Mouse (Mus musculus): ENCODE results near the gene Lgals1. TPM values are rescaled to one million over a fixed set of nuclear protein-coding genes. Genes with fewer than 3 reads are reported as not detected.

The Lgals1 gene
- polyA plus RNA-seq, 2 experiments: 447 to 675 TPM

DNA sequence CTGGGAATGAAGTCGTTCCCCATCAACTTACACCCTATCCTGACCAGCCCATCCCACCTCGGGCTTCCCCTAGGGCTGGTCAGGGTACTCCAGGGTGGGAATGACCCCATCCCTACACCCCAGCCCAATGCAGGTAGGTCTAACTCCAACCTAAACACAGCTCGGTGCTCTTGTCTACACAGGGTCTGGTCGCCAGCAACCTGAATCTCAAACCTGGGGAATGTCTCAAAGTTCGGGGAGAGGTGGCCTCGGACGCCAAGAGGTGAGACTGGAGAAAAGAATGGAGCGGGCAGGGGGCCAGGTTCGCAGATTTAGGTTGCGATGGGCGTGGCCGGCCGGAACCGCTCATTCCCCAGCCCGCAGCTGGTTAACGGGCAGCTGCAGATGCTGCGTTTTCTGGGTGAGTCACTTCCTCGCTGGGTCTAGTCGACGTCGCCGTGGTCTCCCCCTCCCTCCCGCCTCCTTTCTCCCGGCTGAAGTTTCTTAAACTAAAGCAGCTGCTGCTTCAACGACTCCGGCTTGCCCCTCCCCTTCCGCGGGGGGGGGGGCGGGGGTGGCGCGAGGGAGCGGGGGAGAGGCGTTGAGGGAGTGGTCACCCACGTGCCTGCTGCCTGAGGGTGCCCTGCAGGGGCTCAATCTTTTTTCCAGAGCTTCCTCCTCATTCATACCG, 1.4 kb downstream of the Lgals1 start:
- Histone ChIP-seq H3K4me2 (ENCODE audit: low read depth) (peak overlapping the region; percentile 75), H3K27ac (peak overlapping the region; percentile 10), H3K9me3 (ENCODE audit: control insufficient read depth, low read length) (no peaks in the 10 kb centered on the region), H3K4me1 (replicated peaks; ENCODE audit: control insufficient read depth in 2 of 2, insufficient read depth in 2 of 2, low read length in 1 of 2) (peaks cover 51 to 52% of the 10 kb centered on the region in 2 experiments), H3K27me3 (ENCODE audit: control insufficient read depth, insufficient read depth, low read length) (no peaks in the 10 kb centered on the region), H3K9ac (replicated peaks) (peak overlapping the region; percentile 49), H3K4me3 (ENCODE audit: insufficient read depth in 1 of 2, low read depth in 2 of 2, low read length in 2 of 2) (peak overlapping the region; percentile 66 to 77), H3K36me3 (replicated peaks; ENCODE audit: control insufficient read depth, insufficient read depth, low read depth) (no peaks in the 10 kb centered on the region; the same call in 1 of the 2 replicates)
- ATAC-seq (ENCODE audit: insufficient read depth) (peak; percentile 17; the same call in 1 of the 2 replicates), DNase-seq (ENCODE audit: low read depth in 3 of 3, low spot score in 3 of 3) (peak in 1 of 3 experiments; percentile 66)
- under 1% methylated on average over 29 of the region's 35 CpGs for WGBS (ENCODE audit: insufficient replicate concordance)
- TF ChIP-seq CTCF (IDR thresholded peaks at IDR 0.05; ENCODE audit: low read depth) (0 out of 2 replicates have a peak, but pooled peaks have one; percentile 3), EP300 (IDR thresholded peaks at IDR 0.05; ENCODE audit: low read depth) (no peak)

DNA sequence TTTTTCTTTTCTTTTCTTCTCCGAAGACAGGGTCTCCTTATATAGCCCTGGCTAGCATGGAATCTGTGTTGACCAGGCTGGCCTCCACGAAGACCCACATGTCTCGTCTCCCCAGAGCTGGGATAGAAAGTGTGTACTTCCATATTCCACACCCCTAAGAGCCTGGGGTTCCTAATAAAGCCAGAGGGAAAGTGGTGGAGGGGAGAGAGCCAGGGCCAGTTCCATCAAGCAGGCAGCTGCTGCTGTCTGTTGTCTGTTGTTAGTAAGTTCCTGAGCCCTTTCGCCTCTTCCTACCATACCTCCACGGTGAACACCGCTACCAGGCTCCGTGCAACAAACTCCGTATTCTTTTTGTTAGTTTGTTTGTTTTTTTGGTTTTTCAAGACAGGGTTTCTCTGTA, 2.0 kb downstream of the Lgals1 start:
- H3K4me3 ChIP-seq (ENCODE audit: insufficient read depth in 1 of 2, low read depth in 2 of 2, low read length in 2 of 2): no peak overlapping the region; a peak in 1 of 4 replicates
- no peaks in the 10 kb centered on the region for H3K27me3 ChIP-seq (ENCODE audit: control insufficient read depth, insufficient read depth, low read length)
- H3K9ac ChIP-seq (replicated peaks): peak overlapping the region; percentile 49
- H3K4me1 ChIP-seq (replicated peaks; ENCODE audit: control insufficient read depth in 2 of 2, insufficient read depth in 2 of 2, low read length in 1 of 2): peaks cover 46 to 48% of the 10 kb centered on the region in 2 experiments
- H3K36me3 ChIP-seq (replicated peaks; ENCODE audit: control insufficient read depth, insufficient read depth, low read depth): no peaks in the 10 kb centered on the region; the same call in 1 of the 2 replicates
- ATAC-seq (ENCODE audit: insufficient read depth): no peak
- TF ChIP-seq EP300 (IDR thresholded peaks at IDR 0.05; ENCODE audit: low read depth): no peak
- TF ChIP-seq CTCF (IDR thresholded peaks at IDR 0.05; ENCODE audit: low read depth): no peak
- peak overlapping the region; percentile 64 for H3K27ac ChIP-seq
- peak overlapping the region; percentile 75 for H3K4me2 ChIP-seq (ENCODE audit: low read depth)
- DNase-seq (ENCODE audit: low read depth in 3 of 3, low spot score in 3 of 3): no peak
- WGBS (ENCODE audit: insufficient replicate concordance): 45% methylated on average over 8 of the region's 8 CpGs
- H3K9me3 ChIP-seq (ENCODE audit: control insufficient read depth, low read length): no peaks in the 10 kb centered on the region

DNA sequence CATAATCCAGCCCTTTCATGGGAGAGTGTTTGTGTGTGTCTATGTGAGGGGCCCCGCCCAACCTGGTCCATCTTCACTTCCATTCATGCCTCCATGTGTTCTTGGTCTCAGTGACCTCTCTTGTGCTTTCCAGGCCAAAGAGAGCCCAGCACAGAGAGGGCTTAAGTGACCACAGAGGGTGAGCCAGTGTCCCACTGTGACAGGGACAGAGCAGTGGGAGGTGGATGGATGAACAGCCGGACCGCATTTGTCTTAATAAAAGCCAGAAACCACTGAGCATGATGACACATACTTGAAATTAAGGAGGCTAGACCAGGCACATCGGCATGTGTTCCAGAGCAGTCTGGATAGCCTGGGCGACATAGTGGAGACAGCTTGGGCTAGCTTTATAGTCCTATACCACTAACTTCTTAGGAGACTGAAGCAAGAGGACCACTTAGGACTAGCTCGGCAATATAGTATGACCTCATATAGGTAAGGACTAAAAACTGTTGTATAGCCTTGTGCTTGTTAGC, 3.7 kb downstream of the Lgals1 start:
- Histone ChIP-seq H3K4me1 (replicated peaks; ENCODE audit: control insufficient read depth in 2 of 2, insufficient read depth in 2 of 2, low read length in 1 of 2) (peaks cover 33 to 35% of the 10 kb centered on the region in 2 experiments), H3K27me3 (ENCODE audit: control insufficient read depth, insufficient read depth, low read length) (no peaks in the 10 kb centered on the region), H3K9me3 (ENCODE audit: control insufficient read depth, low read length) (no peaks in the 10 kb centered on the region), H3K27ac (no peak overlapping the region; the same call in 1 of the 2 replicates), H3K4me3 (ENCODE audit: insufficient read depth in 1 of 2, low read depth in 2 of 2, low read length in 2 of 2) (no peak overlapping the region), H3K9ac (replicated peaks) (no peak overlapping the region), H3K4me2 (ENCODE audit: low read depth) (no peak overlapping the region), H3K36me3 (replicated peaks; ENCODE audit: control insufficient read depth, insufficient read depth, low read depth) (no peaks in the 10 kb centered on the region; the same call in 1 of the 2 replicates)
- WGBS (ENCODE audit: insufficient replicate concordance): 80% methylated on average over 6 of the region's 6 CpGs
- ATAC-seq (ENCODE audit: insufficient read depth) (no peak), DNase-seq (ENCODE audit: low read depth in 3 of 3, low spot score in 3 of 3) (no peak)
- TF ChIP-seq CTCF (IDR thresholded peaks at IDR 0.05; ENCODE audit: low read depth) (no peak), EP300 (IDR thresholded peaks at IDR 0.05; ENCODE audit: low read depth) (no peak)

DNA sequence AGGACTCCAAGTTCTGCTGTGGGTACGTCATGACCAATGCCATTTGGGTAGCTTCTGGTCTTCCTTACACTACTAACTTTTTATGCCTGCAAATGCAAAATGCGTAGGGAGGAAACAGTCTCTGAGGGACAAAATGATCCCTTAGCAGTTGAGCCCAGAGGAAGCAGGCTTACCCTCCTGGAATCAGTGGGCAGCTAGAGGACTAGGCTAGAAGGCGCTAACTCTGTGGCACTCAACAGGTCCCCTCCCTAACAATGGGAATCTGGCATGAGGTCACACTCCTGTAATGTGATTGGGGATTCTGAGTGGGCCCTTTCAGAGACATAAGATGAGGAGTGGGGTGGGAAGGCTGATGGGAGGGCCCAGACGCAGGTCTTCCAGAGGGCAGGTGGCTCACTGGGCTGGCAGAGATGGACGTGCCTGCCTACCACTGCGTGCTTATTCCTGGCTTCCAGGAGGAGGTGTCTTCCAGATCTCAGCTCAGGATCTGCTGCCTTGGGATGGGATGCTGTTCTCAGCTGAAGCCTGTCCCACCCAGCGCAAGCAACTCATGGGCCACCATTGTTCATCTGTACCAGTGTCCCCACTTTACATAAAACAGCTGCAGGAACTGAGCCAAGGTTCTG, 4.4 kb downstream of the Lgals1 start:
- H3K9me3 ChIP-seq (ENCODE audit: control insufficient read depth, low read length): no peaks in the 10 kb centered on the region
- no peak for ATAC-seq (ENCODE audit: insufficient read depth)
- TF ChIP-seq EP300 (IDR thresholded peaks at IDR 0.05; ENCODE audit: low read depth) (no peak), CTCF (IDR thresholded peaks at IDR 0.05; ENCODE audit: low read depth) (no peak)
- H3K9ac ChIP-seq (replicated peaks): no peak overlapping the region
- no peak for DNase-seq (ENCODE audit: low read depth in 3 of 3, low spot score in 3 of 3)
- H3K4me3 ChIP-seq (ENCODE audit: insufficient read depth in 1 of 2, low read depth in 2 of 2, low read length in 2 of 2): no peak overlapping the region
- H3K36me3 ChIP-seq (replicated peaks; ENCODE audit: control insufficient read depth, insufficient read depth, low read depth): no peaks in the 10 kb centered on the region; the same call in 1 of the 2 replicates
- WGBS (ENCODE audit: insufficient replicate concordance): 79% methylated on average over 7 of the region's 7 CpGs
- H3K4me1 ChIP-seq (replicated peaks; ENCODE audit: control insufficient read depth in 2 of 2, insufficient read depth in 2 of 2, low read length in 1 of 2): peaks cover 30 to 34% of the 10 kb centered on the region in 2 experiments
- no peaks in the 10 kb centered on the region for H3K27me3 ChIP-seq (ENCODE audit: control insufficient read depth, insufficient read depth, low read length)
- H3K4me2 ChIP-seq (ENCODE audit: low read depth): no peak overlapping the region
- peak overlapping the region; percentile 54 for H3K27ac ChIP-seq

DNA sequence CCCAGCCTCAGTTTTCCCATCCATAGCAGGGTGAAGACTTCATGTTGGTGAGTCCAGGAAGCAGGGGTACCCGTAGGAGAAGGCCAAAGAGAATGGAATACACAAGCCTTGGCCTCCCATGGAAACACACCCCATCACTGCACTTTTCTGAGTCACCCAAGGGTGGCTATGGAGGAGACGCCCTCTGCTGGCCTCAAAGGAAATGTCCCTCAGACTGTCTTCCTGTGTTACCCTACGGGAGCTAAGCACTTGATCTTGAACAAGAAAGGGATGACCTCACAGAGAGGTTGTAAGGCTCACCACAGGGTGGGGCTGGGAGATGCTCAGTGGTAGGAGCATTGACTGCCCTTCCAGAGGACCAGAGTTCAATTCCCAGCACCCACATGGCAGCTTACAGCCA, 5.1 kb downstream of the Lgals1 start:
- Histone ChIP-seq H3K4me1 (replicated peaks; ENCODE audit: control insufficient read depth in 2 of 2, insufficient read depth in 2 of 2, low read length in 1 of 2) (peaks cover 31 to 34% of the 10 kb centered on the region in 2 experiments), H3K9me3 (ENCODE audit: control insufficient read depth, low read length) (no peaks in the 10 kb centered on the region), H3K36me3 (replicated peaks; ENCODE audit: control insufficient read depth, insufficient read depth, low read depth) (no peaks in the 10 kb centered on the region; the same call in 1 of the 2 replicates), H3K4me3 (ENCODE audit: insufficient read depth in 1 of 2, low read depth in 2 of 2, low read length in 2 of 2) (no peak overlapping the region), H3K27me3 (ENCODE audit: control insufficient read depth, insufficient read depth, low read length) (no peaks in the 10 kb centered on the region), H3K4me2 (ENCODE audit: low read depth) (no peak overlapping the region), H3K27ac (peak overlapping the region; percentile 54), H3K9ac (replicated peaks) (no peak overlapping the region)
- 7% methylated on average over 3 of the region's 3 CpGs for WGBS (ENCODE audit: insufficient replicate concordance)
- TF ChIP-seq CTCF (IDR thresholded peaks at IDR 0.05; ENCODE audit: low read depth) (peak; percentile 98), EP300 (IDR thresholded peaks at IDR 0.05; ENCODE audit: low read depth) (no peak; the same call in 1 of the 2 replicates)
- DNase-seq (ENCODE audit: low read depth in 3 of 3, low spot score in 3 of 3) (peak in 2 of 3 experiments; percentile 67 to 75), ATAC-seq (ENCODE audit: insufficient read depth) (peak; percentile 38)
